ENCODE assay signal across 12 mouse cellular contexts in genomic region chr13:83020829-83021228, GRCm38 (mm10).
DNase-seq lines count a peak whose midpoint lies in the region; ATAC-seq and TF ChIP-seq lines count a peak whose summit lies in the region.
"Had no signal": no experiment of that assay in that cellular context is flagged by ENCODE, and none has a peak within 500 bp of the region (broad histone marks: within the 10 kb centered on the region; RNA-seq: fewer than 3 reads in every experiment).

No protein-coding gene starts in this region.

- no peaks in the 10 kb centered on the region for H3K9me3 ChIP-seq in kidney, embryonic 15.5 days (replicated peaks)

- no peaks in the 10 kb centered on the region for H3K27me3 ChIP-seq in kidney, embryonic 15.5 days

- WGBS in kidney, embryonic 15.5 days, result 22% methylated on average over 3 of the region's 3 CpGs

- TF ChIP-seq POLR2A in brain, embryonic 14.5 days (IDR thresholded peaks at IDR 0.05; ENCODE audit: borderline replicate concordance, extremely low read depth, insufficient read depth, insufficient read length, poor library complexity, severe bottlenecking), result no peak

- H3K27ac ChIP-seq in kidney, embryonic 15.5 days, result no peak overlapping the region

- H3K36me3 ChIP-seq in kidney, embryonic 15.5 days, result no peaks in the 10 kb centered on the region

- H3K4me3 ChIP-seq in kidney, embryonic 15.5 days (replicated peaks), result no peak overlapping the region

- H3K9ac ChIP-seq in kidney, embryonic 15.5 days, result no peak overlapping the region

- no peak for TF ChIP-seq CTCF in brain, embryonic 14.5 days (IDR thresholded peaks at IDR 0.05; ENCODE audit: borderline replicate concordance, extremely low read depth, insufficient read depth, insufficient read length)

- peak; percentile 27 for DNase-seq in lung, postnatal 36 days
- DNase-seq in lung, postnatal 14 days, result no peak
- peak; percentile 38 for DNase-seq in brain, embryonic 14.5 days (ENCODE audit: low read depth)
- DNase-seq in spleen, adult 18-20 months, result peak; percentile 23 to 36
- DNase-seq in right cerebral cortex, postnatal 14 days, result no peak
- no peak for DNase-seq in layer of hippocampus, postnatal 36 days
- DNase-seq: cerebellum, postnatal 10 days; gastrocnemius, postnatal 14 days; heart, postnatal 14 days; right cerebral cortex, postnatal 4 days had no signal

- peak; percentile 49 for ATAC-seq in kidney, embryonic 15.5 days (replicated peaks; ENCODE audit: low FRiP score)
- ATAC-seq: lung, postnatal 0 days had no signal

- H3K4me2 ChIP-seq in kidney, embryonic 15.5 days, result no peak overlapping the region

- H3K4me1 ChIP-seq in kidney, embryonic 15.5 days, result no peaks in the 10 kb centered on the region

Comparison
In these comparisons a context has a peak if more than half of its experiments do, and no peak if none do; other contexts are left out.
1. DNase-seq: peak in lung, postnatal 36 days (single experiment), brain, embryonic 14.5 days (single experiment) and spleen, adult 18-20 months (2 of 2); none in lung, postnatal 14 days (single experiment), right cerebral cortex, postnatal 14 days (single experiment) and layer of hippocampus, postnatal 36 days (0 of 2).